Mouse (Mus musculus) spleen, postnatal 14 days (tissue): ENCODE data around the gene Cdk5.

Experiments
- DNase-seq, 2 experiments: peaks; one replicate each; pipeline ENCODE4 v3.0.0; 2021 to 2022; ENCODE audit warnings: low spot score in 2 of 2

Cdk5 gene

GRCm38 (mm10) chr5:24423129-24424003, at the start of gene Cdk5, which contains the start of gene Slc4a2:
Gene Cdk5 (minus strand): TSS chr5:24423530.
Gene Slc4a2 (plus strand): TSS chr5:24423837.
- DNase-seq = peak; percentile 93 to 96

- peak; percentile 48 to 64 for DNase-seq
Observed at GRCm38 (mm10) chr5:24470600-24470999, 47.3 kb upstream of the Cdk5 start.

- no peak for DNase-seq
Observed at GRCm38 (mm10) chr5:24466762-24467161, 43.4 kb upstream of the Cdk5 start.

DNA sequence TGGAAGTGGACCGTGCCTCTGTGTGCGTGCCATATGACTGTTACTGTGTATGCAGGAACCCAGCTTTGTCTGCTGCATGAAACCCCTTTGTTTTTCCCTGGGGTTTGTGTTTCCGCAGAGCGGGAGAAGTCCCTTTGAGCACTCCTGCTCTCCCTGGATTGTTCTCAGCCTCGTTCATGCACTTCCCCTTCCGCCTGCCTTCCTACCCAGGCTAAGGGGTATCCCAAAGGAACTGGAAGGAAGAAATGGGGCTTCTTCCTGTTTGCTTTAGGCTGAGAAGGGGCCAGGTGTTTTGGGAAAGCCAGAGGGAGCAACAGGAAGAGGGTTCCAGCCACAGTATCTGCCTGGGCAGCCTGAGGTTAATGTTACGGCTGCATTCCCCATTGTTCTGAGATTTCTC, 32.3 kb upstream of the Cdk5 start:
- DNase-seq = no peak

DNA sequence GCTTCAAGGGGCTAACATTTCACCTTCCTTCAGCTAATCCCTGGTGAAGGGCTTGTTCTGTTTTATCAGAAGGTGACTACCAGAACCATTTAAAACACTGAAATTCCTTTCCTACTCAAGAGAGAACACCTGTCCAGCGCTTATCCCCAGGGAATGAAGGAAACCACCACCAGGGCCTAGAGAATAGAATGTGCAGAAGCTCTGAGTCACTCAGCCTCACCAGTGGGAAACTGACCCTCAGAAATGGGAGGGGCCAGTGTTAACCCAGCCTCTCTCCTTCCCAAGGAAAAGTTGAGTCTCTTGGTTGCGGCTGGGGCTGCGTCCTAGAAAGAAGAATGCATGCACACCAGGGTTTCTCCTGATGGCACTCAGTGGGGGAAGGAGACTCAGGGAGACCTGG, 31.7 kb upstream of the Cdk5 start:
- no peak for DNase-seq

- DNase-seq = no peak
Observed at GRCm38 (mm10) chr5:24453985-24454303, 30.6 kb upstream of the Cdk5 start.

DNA sequence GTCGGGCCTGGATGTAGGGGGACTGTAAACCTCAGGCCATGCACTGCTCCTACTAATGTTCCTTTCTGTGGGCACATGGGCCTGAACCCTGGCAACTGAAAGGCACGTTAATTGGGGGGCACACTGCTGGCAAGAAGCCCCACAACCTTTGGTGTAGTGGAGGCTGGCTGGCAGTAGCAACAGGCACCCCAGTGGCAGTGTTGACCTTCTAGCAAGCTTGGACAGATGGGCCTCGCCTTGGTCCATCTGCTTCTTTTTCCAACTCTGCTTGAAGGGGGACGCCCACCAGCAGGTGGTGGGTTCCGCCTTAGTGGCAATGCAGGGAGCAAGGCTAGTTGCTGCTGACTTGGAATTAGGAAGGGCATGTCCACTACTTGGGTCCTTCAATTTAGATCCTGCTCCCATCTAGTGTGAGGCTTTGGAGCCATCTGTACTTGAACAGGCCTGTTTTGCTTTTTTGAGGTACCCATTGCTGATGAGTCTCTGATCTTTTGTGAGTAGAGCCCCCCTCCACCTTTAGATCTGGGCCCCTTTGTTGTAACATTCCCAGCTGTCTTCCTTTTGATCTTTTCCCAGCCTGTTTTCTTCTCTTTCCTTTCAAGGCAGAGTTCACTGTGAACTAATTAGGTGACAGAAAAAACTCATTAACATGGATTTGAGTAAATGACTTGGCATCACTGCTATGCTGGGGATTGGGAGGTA, 30.1 kb upstream of the Cdk5 start:
- DNase-seq = no peak

DNA sequence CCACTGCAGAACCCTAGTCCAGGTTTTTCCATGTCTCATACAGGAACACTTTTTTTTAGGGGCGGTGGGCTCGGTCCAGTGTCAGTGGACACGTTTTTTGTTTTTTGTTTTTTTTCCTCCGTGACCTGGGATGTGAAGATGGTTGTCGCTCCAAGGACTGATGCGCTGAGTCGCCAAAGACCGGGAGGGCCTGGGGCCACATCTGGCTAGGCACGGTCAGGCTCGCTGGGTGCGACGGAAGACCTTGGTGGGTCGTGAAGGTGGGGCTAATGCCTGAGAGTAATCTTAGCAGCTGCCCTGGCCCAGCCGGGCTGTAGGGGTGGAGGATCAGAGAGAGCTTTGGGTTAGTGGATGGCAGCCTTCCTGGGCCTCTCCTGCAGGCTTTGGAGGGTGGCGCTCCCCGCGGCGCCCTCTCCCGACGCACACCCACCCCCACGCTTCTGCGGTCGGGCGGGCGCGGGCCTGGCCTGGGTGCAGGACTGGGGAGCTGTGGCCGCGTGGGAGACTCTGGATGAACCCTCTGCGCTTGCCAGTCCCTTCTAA, 29.4 kb upstream of the Cdk5 start:
- no peak for DNase-seq

DNA sequence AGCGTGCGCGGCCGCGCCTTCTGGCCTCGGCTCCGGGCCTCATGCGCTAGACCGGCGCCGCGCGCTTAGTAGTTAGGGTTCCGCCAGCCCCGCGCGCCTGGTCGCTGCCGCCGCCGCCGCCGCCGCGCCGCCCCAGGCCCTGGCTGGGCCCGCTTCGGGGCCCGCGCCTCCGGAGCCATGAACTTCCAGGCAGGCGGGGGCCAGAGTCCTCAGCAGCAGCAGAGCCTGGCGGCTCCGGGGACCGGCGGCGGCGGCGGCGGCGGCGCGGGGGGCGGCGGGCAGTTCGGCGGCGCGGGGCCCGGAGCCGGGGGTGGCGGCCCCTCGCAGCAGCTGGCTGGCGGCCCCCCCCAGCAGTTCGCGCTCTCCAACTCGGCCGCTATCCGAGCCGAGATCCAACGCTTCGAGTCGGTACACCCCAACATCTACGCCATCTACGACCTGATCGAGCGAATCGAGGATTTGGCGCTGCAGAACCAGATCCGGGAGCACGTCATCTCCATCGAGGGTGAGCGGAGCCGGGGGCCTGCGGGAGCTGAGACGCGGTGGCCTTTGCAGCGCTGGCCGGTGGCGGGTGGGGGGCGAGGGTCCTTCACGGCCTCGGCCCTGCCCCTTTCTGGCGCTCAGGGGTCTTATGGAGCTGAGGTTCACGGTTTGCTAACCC, 28.8 kb upstream of the Cdk5 start, which contains the start of gene Agap3:
TSS of gene Agap3 (plus strand) at position 148 of the 661 bp plus-strand sequence.
- no peak for DNase-seq

- peak; percentile 56 to 63 for DNase-seq
Observed at GRCm38 (mm10) chr5:24451264-24452029, 28.1 kb upstream of the Cdk5 start.

DNA sequence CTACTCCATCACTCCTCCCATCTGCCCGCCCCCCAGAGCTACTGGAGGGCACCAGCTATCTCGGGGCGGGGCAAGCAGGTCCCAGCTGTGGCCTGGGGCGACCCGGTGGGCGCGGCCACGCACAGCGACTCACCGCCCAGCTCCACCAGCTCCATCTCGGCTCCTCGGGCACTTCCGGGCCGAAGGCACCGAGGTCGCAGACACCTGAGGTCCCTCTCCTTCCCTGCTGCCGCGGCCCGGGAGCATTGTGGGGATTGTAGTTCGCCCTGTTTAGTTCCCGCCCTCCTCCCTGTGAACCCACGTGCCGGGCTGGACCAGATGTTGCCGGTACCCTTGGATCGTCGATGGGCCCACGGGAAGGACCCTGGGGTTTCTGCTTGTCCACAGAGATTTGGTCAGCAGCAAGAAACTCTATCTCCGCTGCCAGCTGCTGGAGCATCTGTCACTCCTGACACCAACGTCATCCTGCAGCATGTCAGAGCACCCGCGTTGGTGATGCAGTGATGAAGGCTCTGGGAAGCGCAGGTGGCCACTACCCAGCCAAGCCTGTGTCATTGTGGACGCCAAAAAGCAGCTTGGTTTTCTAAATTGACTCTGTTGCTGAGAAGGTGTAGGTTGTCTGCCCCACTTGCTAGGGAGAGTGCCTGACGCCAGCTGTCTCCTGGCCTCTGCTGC, 24.4 kb upstream of the Cdk5 start, which contains the start of gene Tmub1:
TSS of gene Tmub1 (minus strand) at position 231 of the 675 bp plus-strand sequence.
- DNase-seq = peak; percentile 62 to 79

- DNase-seq = no peak
Observed at GRCm38 (mm10) chr5:24446630-24447029, 23.3 kb upstream of the Cdk5 start.

DNA sequence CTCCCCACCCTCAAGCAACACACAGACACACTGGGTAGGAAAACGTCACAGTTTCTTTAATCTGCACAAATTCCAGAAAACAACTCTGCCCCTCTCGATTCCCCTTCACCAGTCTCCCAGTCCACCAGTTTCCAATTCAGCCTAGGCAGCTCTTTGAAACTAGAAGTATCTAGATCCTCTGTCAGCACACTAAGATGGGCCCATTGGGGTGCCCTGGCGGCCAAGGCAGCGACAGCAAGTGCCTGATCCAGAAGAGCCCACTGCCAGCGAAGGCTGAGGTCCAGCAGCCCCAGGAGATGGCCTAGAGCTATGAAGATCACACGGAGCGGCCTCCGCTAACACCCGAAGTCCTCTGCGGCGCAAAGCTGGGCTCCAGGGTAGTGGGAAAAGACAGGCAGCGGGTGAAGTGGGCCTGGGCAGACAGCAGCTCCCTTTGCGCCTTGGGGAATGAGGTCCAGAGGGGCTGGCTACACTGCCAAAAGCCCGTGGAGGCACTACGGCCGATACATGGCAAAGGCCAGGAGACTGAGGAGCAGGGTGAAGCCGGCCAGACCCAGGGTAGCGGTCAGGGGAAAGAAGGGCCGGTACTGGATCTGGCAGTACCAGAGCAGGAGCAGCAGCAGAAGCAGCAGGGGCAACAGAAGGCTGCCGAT, 22.2 kb upstream of the Cdk5 start:
- no peak for DNase-seq

GRCm38 (mm10) chr5:24444746-24445427, 21.6 kb upstream of the Cdk5 start, which contains the start of gene Fastk:
Gene Fastk (minus strand): TSS chr5:24445287.
- peak; percentile 84 to 89 for DNase-seq

GRCm38 (mm10) chr5:24443927-24444326, 20.6 kb upstream of the Cdk5 start:
- DNase-seq = no peak

- DNase-seq = no peak
Observed at GRCm38 (mm10) chr5:24443204-24443603, 19.9 kb upstream of the Cdk5 start.

GRCm38 (mm10) chr5:24442029-24442428, 18.7 kb upstream of the Cdk5 start:
- DNase-seq = no peak

DNA sequence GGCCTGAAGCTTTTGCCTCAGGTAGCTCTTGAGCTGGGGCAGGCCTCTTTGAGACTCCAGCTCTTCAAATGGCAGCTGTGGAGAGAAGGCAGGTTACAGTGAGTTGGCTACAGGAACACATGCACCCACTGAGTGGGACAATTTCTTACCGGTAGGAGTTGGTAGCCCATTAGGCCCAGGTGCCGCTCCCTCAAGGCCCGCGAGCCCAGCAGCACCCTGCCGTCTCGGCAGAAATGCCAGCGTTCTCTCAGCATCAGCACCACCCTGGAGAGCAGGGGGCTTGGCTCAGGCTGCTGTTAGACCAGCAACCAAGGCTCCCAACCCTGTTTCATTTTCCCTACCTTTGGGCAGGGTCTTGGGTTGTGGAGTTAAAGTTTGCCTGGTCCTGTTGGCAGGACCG, 17.9 kb upstream of the Cdk5 start:
- no peak for DNase-seq

GRCm38 (mm10) chr5:24433993-24434392, 10.7 kb upstream of the Cdk5 start:
- no peak for DNase-seq

DNA sequence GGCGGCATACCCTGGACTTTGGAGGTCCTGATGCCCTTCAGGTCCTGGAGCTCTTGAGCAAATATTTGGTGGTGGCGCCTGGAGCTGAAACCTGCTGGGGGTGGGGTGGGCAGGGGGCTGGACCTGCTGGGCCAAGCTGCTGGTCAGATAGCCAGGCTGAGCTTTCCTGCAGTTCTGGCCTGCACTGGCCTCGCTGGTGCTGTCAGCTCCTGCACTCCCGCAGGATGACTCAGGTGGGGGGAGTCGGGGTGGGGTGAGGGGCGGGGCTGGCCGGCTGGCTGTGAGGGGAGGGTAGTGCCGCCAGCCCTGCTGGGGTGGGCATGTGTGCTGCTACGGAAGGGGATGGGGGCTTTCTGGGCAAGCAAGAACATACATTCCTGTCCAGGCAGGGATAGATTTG, 5.3 kb upstream of the Cdk5 start:
- DNase-seq = no peak
